Mouse (Mus musculus) adrenal gland, adult 8-10 months (tissue): Measurements from ENCODE around the gene Rrp1b. TPM values are rescaled to one million over a fixed set of nuclear protein-coding genes. Genes with fewer than 3 reads are reported as not detected.
"Not testable (repeated sequence)": the region's sequence is repeated elsewhere in the genome, so short reads cannot be mapped to it uniquely, and the experiment has no call there.

Source experiments
- DNase-seq: peaks from one replicate; pipeline ENCODE4 v3.0.0; 2022
- total RNA-seq, 4 experiments: library from RNA; stranded (reverse); gene quantifications; 2 replicates each; pipeline ENCODE4 v1.2.4; 2022

Rrp1b gene
- total RNA-seq, 4 experiments from 2014 or later: 17.5 to 46.9 (median 36.8) TPM

- DNase-seq: peak; percentile 72
Measured at GRCm38 (mm10) chr17:32091364-32092240, 55.7 kb downstream of the Rrp1b start.

- no peak for DNase-seq
Measured at GRCm38 (mm10) chr17:32092241-32092619, 56.3 kb downstream of the Rrp1b start.

DNA sequence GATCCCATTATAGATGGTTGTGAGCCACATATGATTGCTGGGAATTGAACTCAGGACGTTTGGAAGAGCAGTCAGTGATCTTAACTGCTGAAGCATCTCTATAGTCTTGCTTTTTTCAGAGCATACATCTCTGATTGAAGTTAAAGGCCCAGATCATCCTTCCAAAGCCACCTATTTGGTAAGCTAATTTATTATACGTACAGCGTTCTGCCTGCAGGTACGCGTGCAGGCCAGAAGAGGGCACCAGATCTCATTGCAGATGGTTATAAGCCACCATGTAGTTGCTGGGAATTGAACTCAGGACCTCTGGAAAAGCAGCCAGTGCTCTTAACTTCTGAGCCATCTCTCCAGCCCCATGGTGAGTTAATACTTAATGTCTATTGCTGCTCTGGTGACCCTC is 57.0 kb downstream of the Rrp1b start:
- no peak for DNase-seq

DNA sequence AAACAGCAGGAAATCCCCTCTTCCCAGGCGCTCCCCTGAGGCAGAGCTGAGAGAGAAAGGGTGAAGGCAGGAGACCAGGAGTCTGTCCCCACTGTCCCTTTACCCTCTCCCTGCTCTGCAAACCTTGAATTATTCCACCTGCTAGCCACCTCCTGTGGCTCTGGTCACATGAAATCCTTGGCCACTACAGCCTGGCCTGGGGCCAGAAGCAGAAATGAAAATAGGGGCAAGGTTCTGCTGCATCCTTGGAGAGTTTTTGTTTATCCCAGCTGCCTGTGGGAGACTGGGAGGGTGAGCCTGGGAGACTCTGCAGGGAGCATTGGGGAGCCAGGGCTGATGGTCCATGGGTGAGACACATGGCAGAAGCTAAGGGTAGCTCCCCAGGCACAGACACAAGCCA is 61.8 kb downstream of the Rrp1b start:
- peak; percentile 61 for DNase-seq

- DNase-seq: not testable (repeated sequence)
Measured at GRCm38 (mm10) chr17:32098905-32099304, 63.0 kb downstream of the Rrp1b start.

GRCm38 (mm10) chr17:32099574-32099942 is 63.7 kb downstream of the Rrp1b start:
- no peak for DNase-seq

DNA sequence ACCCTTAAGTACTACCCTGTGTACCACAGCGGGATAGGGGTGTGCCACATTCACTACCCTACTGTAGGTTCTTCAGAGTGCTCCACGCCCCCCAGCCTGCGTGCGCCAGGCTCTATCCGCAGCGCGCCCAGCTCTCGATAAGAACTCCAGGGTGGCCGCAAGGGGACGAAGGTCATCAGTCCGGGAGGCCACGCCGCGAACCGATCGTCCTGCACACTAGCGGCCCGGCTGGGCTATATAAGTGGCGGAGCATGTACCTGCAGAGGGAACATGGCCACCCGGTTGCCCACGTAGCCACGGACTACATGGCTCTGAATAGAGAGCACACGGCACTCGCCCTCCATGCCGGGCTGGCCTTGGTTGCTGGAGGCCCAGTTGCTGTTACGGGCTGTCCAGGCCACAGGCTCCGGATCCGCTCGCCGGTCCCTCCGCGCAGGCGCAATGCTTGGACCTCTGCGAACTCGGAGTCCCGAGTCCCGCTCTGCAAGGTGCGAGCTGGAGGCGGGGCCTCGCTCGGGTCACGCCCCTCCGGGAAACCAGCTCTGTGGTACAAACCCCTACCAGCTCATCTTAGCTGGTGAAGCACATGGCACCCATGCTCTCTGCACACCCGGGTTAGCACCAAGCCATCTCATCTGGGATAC is 64.2 kb downstream of the Rrp1b start:
- DNase-seq: peak; percentile 79

DNA sequence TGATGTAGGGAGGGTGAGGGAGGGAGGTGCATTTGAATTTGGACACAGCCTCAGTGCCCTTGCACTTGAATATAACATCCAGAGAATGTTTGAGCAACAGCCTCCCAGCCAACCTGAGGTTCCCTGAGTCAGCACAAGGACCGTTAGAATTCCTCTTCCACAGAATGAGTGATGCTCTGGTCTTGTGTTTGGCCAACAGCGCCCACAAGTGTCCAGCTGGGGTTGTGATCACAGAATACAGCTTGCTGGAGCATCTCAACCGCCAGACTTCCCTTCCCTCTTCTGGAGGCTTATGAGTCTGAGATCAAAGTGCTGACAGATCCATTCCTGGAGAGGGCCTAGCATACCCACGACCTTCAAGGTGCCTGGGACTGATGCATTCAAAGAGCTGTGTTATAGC is 67.2 kb downstream of the Rrp1b start:
- DNase-seq: no peak

- DNase-seq: no peak
Measured at GRCm38 (mm10) chr17:32106358-32106757, 70.5 kb downstream of the Rrp1b start.

DNA sequence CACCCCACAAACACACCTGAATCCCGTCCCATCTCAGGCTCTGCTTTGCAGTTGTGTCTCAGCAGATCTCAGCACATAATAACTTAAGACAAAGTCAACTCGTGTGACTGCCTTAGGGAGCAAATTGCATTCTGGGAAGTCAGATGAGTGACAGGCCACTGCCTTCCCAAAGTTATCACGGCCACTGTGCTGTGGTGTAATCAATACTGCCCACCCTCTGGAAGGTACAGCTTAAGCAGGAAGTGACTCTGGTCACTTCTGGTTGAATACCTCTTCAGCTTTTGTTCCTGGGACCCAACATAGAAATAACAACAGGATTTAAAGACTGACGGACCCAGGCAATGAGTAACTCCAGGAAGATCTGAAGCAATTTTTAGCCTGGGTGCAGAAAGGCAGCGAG is 72.0 kb downstream of the Rrp1b start:
- no peak for DNase-seq

- DNase-seq: peak; percentile 67
Measured at GRCm38 (mm10) chr17:32108320-32109011, 72.6 kb downstream of the Rrp1b start.

- no peak for DNase-seq
Measured at GRCm38 (mm10) chr17:32109201-32109940, 73.5 kb downstream of the Rrp1b start.

GRCm38 (mm10) chr17:32110424-32110823 is 74.5 kb downstream of the Rrp1b start:
- peak; percentile 86 for DNase-seq

GRCm38 (mm10) chr17:32110980-32111780 is 75.3 kb downstream of the Rrp1b start:
- DNase-seq: no peak

Other genes with a start within 250 kb of the Rrp1b start
- 100 to 1,000 TPM in 1 of 4 experiments, 10 to 100 TPM in 2, 1 to 10 TPM in 1; 8.6 to 127 (median 15.7) TPM for gene Sik1, start 180.3 kb upstream of the Rrp1b start, total RNA-seq
- 1 to 10 TPM; 1.1 to 2.2 (median 1.4) TPM for gene Hsf2bp, start 249 bp downstream of the Rrp1b start, total RNA-seq
- gene Notch3, start 130.8 kb downstream of the Rrp1b start, total RNA-seq: 10 to 100 TPM in 1 of 4 experiments, 1 to 10 TPM in 3; 5.7 to 10.7 (median 7.3) TPM
- under 1 TPM; 0.13 to 0.43 (median 0.31) TPM for gene Ephx3, start 153.4 kb downstream of the Rrp1b start, total RNA-seq
- gene Brd4, start 248.6 kb downstream of the Rrp1b start, total RNA-seq: 100 to 1,000 TPM in 3 of 4 experiments, 10 to 100 TPM in 1; 95.4 to 135 (median 109) TPM